Mouse (Mus musculus) megakaryocyte, embryonic 14.5 days (primary cell): ENCODE results near the gene Zfp607a. TPM values are rescaled to one million over a fixed set of nuclear protein-coding genes. Genes with fewer than 3 reads are reported as not detected.
"Not testable (repeated sequence)": the region's sequence is repeated elsewhere in the genome, so short reads cannot be mapped to it uniquely, and the experiment has no call there.

ENCODE experiments used
- H3K27me3 ChIP-seq: replicated peaks from 2 replicates; pipeline ENCODE3; 2012; ENCODE audit warnings: inconsistent platforms
- H3K36me3 ChIP-seq: replicated peaks from 2 replicates; pipeline ENCODE3; 2012; ENCODE audit warnings: low read length, inconsistent platforms, mixed read lengths
- H3K4me1 ChIP-seq: 2 replicates; pipeline ENCODE4 v1.6.1; 2012; ENCODE audit warnings: inconsistent platforms
- H3K4me3 ChIP-seq: replicated peaks from 2 replicates; pipeline ENCODE3; 2012; ENCODE audit warnings: moderate library complexity, mild to moderate bottlenecking, inconsistent platforms
- H3K9me3 ChIP-seq: 2 replicates; pipeline ENCODE4 v1.6.1; 2012; ENCODE audit warnings: inconsistent platforms
- FLI1 ChIP-seq: IDR thresholded peaks from 2 replicates; pipeline ENCODE4 v1.6.1; 2012; ENCODE audit warnings: low read length, inconsistent platforms, mixed read lengths
- GATA1 ChIP-seq: IDR thresholded peaks from 3 replicates; pipeline ENCODE4 v1.6.1; 2012; ENCODE audit warnings: mixed read lengths, low read length, inconsistent platforms, borderline replicate concordance
- polyA plus RNA-seq: library from polyadenylated mRNA; stranded (reverse); fragments of >175 nt; gene quantifications from 2 replicates; pipeline ENCODE4 v1.2.3, GENCODE M21; 2012; ENCODE audit warnings: low replicate concordance; ENCODE audit not compliant: insufficient read depth

Gene Zfp607a
- polyA plus RNA-seq, 1 experiment: not detected

- TF ChIP-seq GATA1 (no peak), FLI1 (no peak)
- Histone ChIP-seq H3K9me3 (no peaks in the 10 kb centered on the region), H3K4me3 (peak overlapping the region; percentile 95), H3K36me3 (peaks cover 19% of the 10 kb centered on the region), H3K27me3 (no peaks in the 10 kb centered on the region), H3K4me1 (peaks cover 23% of the 10 kb centered on the region)
Measured at GRCm38 (mm10) chr7:27860396-27861235, 3.3 kb downstream of the Zfp607a start.

DNA sequence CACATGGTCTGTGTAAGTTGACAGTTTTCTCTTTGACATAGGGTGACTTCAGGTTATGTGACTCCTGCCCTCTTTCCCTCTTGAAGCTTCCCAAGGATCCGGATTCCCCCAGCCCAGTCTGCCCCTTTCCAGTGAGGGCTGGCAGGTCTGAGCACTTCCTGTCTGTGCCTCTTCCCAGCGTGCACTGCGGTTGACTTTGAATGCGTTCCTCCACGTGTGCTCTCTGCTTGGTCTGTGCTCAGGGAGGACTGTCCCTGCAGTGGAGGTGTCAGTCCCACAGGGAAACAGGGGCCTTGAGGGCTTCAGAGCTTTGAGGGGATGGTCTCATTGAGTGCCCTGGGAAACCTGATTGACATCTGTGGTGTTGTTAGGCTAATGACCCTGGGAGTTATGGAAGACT is 5.3 kb downstream of the Zfp607a start:
- Histone ChIP-seq H3K36me3 (peaks cover 36% of the 10 kb centered on the region), H3K4me1 (peaks cover 23% of the 10 kb centered on the region)
- H3K4me3 ChIP-seq, H3K27me3 ChIP-seq, H3K9me3 ChIP-seq: not testable (repeated sequence)

GRCm38 (mm10) chr7:27881721-27882120 is 24.4 kb downstream of the Zfp607a start:
- H3K4me1 ChIP-seq: no peaks in the 10 kb centered on the region
- peaks cover 77% of the 10 kb centered on the region for H3K36me3 ChIP-seq
- peaks cover 71% of the 10 kb centered on the region for H3K9me3 ChIP-seq
- H3K27me3 ChIP-seq: no peaks in the 10 kb centered on the region
- TF ChIP-seq FLI1 (no peak), GATA1 (no peak)
- no peak overlapping the region for H3K4me3 ChIP-seq

DNA sequence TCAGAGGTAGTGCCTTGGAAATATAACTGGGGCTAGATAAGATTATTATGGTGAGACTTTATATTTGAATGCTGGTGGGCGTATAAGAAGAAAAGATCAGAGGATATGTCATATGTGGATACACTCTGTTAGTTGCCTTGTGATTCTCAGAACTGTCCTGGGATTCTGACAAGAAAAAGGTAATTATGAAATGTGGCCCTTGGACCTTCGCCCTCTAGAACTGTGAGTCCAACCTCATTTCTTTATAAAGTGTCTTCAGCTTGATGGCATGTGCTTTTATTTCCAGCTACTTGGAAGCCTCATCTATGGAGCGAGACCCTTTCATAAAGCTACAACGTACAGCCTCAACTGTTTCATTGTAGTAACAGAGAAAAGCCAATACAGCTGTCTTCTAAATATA is 43.3 kb downstream of the Zfp607a start:
- TF ChIP-seq GATA1 (no peak), FLI1 (no peak)
- Histone ChIP-seq H3K4me1 (no peaks in the 10 kb centered on the region), H3K27me3 (no peaks in the 10 kb centered on the region), H3K4me3 (no peak overlapping the region), H3K36me3 (no peaks in the 10 kb centered on the region), H3K9me3 (peaks cover 8% of the 10 kb centered on the region)

- no peak overlapping the region for H3K4me3 ChIP-seq
- TF ChIP-seq GATA1 (no peak), FLI1 (no peak)
Measured at GRCm38 (mm10) chr7:27905061-27905848, 47.9 kb downstream of the Zfp607a start.

GRCm38 (mm10) chr7:27910952-27911351 is 53.6 kb downstream of the Zfp607a start:
- H3K4me1 ChIP-seq, H3K4me3 ChIP-seq, H3K27me3 ChIP-seq, H3K36me3 ChIP-seq: not testable (repeated sequence)
- H3K9me3 ChIP-seq: peaks cover 12% of the 10 kb centered on the region; the same call in 1 of the 2 replicates

More at GRCm38 (mm10) chr7:27905061-27905848, 47.9 kb downstream of the Zfp607a start:
- H3K36me3 ChIP-seq: no peaks in the 10 kb centered on the region
- H3K4me1 ChIP-seq: no peaks in the 10 kb centered on the region
- H3K9me3 ChIP-seq: peaks cover 6% of the 10 kb centered on the region
- no peaks in the 10 kb centered on the region for H3K27me3 ChIP-seq

DNA sequence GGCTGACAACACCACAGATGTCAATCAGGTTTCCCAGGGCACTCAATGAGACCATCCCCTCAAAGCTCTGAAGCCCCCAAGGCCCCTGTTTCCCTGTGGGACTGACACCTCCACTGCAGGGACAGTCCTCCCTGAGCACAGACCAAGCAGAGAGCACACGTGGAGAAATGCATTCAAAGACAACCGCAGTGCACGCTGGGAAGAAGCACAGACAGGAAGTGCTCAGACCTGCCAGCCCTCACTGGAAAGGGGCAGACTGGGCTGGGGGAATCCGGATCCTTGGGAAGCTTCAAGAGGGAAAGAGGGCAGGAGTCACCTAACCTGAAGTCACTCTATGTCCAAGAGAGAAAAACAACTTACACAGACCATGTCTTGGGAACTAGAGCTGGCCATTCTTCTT is 69.7 kb downstream of the Zfp607a start:
- not testable (repeated sequence) for H3K36me3 ChIP-seq, H3K9me3 ChIP-seq, H3K4me3 ChIP-seq, H3K27me3 ChIP-seq
- peaks cover 26% of the 10 kb centered on the region for H3K4me1 ChIP-seq

DNA sequence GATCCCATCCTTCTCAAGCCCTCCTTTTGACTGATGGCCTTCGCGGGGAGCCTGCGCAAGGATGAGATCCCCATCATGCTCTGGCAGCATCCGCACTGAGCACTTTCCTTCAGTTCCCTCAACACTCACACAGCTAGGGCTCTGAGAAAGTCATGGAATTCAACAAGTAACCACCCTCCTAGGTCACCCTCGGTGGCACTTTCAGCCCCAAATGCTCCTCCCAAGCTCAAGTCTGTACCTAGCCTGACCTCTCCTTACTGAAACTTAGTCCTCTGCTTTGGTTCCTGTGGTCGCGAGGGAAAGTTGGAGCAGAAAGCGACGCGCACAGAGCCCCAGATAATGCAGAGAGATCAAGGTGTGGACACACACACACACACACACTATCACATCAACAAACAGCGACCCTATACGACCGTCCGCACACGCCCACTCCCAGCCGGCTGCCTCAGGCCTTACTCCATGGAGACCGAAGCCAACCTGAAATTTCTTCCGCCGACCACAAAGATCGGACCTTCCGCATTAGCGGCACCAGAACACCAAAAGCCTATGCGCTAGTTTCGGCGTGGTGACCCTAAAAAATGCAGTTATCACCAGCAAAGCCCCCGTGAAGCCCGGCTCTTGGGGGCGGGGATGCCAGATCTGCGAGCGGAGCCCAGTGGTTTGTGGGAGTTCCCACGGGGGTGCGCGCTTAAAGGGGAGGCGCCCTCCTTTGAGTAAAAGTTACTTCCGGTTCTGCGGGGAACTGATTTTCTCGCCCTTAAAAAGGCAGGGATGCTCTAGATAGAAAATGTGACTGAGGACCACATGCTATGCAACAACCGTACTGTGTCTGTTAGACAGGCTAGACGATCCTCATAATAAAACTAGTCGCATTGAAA is 71.7 kb downstream of the Zfp607a start, which contains the start of gene Zfp974:
Gene Zfp974 (minus strand): TSS at position 643 of the 878 bp plus-strand sequence.
- Histone ChIP-seq H3K36me3 (no peaks in the 10 kb centered on the region), H3K4me3 (peak within 1 kb of the TSS; percentile 92), H3K9me3 (no peaks in the 10 kb centered on the region), H3K4me1 (peaks cover 37% of the 10 kb centered on the region), H3K27me3 (peaks cover 9% of the 10 kb centered on the region)
- TF ChIP-seq FLI1: no peak
- no peak for TF ChIP-seq GATA1

Other genes with a start within 250 kb of the Zfp607a start
- gene Ttc9b, start 203.6 kb upstream of the Zfp607a start, polyA plus RNA-seq: not detected in 2 replicates
- 22.4 and 38.4 TPM in 2 replicates for gene Map3k10, start 182.9 kb upstream of the Zfp607a start, polyA plus RNA-seq
- gene Zfp607b, start 168.2 kb upstream of the Zfp607a start, polyA plus RNA-seq: 0.03 TPM in 1 of 2 replicates, not detected in the other
- not detected in 2 replicates for gene Zfp60, start 126.1 kb upstream of the Zfp607a start, polyA plus RNA-seq
- 0.03 TPM in 1 of 2 replicates, not detected in the other for gene Zfp626, start 50.3 kb upstream of the Zfp607a start, polyA plus RNA-seq
- not detected in 2 replicates for gene Zfp59, start 18.9 kb upstream of the Zfp607a start, polyA plus RNA-seq
- gene Zfp974, start 71.9 kb downstream of the Zfp607a start, polyA plus RNA-seq: 0.67 TPM in 1 of 2 replicates, not detected in the other
- 0.16 TPM in 1 of 2 replicates, not detected in the other for gene Zfp780b, start 121.6 kb downstream of the Zfp607a start, polyA plus RNA-seq
- gene Zfp850, start 156.6 kb downstream of the Zfp607a start, polyA plus RNA-seq: 0.08 and 0.26 TPM in 2 replicates
- gene Psmc4, start 192.6 kb downstream of the Zfp607a start, polyA plus RNA-seq: 74.2 and 91.6 TPM in 2 replicates
- gene Fcgbp, start 213.7 kb downstream of the Zfp607a start, polyA plus RNA-seq: 0.04 TPM in 1 of 2 replicates, not detected in the other